Mouse (Mus musculus): ENCODE data around the gene Dnmt1.
"Not testable (repeated sequence)": the region's sequence is repeated elsewhere in the genome, so short reads cannot be mapped to it uniquely, and the experiment has no call there.

Gene Dnmt1

DNA sequence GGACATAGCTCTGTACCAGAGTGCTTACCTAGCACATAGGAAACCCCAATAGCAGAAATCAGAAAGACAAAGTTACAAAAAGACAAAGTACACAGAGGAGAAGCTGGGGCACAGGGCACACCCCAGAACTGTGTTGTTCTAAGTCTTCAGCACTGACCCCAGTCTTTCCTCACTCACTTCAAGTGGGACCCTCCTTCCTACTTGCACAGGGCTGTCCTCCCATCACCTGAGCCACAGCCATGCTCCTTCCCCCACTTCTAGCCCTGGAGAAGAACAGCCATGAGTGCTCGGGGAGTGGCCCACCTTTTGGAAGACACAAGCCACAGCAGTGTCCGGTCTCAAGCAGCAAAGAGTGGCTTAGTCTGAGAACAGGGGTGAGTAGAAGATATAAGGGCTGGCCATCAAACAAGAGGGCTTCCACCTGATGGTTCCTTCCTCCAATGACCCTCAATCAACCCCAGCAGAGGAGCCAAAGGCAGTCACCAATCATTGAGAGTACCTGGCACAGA is at the start of gene Dnmt1:
TSS of gene Dnmt1 (minus strand) at position 459 of the 509 bp plus-strand sequence.
- in situ Hi-C loops (cut with MboI; ENCODE audit: low sequenced_read_pairs) = no loop called here

DNA sequence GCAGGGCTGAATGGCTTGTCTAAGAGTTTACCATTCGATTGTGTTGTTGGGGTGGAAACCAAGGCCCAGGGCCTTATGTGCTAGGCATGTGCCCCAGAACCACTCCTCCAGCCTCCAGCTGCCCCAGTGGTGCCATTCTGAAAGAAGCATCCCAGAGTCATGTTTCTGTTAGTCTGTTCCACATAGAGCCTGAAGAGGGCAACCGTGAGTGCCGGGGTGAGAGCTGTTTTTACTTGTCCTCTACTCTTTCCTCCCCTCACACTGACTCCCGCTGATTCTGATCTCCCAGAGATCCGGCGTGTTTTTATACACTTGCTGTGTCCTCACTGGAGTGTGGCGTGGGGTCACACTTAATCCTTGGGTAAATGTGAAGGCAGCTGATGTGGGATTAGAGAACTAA is 48.3 kb upstream of the Dnmt1 start:
- in situ Hi-C loops (cut with MboI; ENCODE audit: low sequenced_read_pairs) = no loop called here

DNA sequence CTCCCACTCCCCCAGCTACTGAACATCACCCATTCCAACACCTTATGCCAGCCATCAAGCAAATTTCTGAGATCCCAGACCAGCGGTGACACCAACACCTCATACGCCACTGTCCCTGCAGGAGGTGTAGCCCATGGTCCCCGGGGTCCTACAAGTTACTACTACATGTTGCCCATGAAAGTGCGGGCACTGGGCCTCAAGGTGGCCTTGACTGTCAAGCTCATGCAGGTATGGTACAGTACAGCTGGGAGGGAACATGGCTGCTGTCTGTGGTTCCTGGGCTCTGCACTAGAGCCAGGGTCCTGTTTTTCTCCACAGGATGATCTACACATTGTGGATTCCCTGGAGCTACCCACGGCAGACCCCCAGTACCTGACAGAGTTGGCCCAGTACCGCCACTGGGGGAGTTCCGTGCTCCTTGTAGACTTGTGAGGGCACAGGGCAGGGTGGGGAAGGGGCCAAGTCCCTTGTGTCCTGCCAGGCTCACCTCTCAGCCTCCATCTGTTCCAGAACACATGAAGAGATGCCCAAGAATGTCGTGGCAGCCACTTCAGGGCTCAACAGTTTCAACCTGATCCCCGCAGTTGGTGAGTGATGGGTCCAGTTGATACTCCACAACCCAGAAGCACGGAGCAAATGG is 47.7 kb upstream of the Dnmt1 start:
- in situ Hi-C loops (cut with MboI; ENCODE audit: low sequenced_read_pairs) = no loop called here

DNA sequence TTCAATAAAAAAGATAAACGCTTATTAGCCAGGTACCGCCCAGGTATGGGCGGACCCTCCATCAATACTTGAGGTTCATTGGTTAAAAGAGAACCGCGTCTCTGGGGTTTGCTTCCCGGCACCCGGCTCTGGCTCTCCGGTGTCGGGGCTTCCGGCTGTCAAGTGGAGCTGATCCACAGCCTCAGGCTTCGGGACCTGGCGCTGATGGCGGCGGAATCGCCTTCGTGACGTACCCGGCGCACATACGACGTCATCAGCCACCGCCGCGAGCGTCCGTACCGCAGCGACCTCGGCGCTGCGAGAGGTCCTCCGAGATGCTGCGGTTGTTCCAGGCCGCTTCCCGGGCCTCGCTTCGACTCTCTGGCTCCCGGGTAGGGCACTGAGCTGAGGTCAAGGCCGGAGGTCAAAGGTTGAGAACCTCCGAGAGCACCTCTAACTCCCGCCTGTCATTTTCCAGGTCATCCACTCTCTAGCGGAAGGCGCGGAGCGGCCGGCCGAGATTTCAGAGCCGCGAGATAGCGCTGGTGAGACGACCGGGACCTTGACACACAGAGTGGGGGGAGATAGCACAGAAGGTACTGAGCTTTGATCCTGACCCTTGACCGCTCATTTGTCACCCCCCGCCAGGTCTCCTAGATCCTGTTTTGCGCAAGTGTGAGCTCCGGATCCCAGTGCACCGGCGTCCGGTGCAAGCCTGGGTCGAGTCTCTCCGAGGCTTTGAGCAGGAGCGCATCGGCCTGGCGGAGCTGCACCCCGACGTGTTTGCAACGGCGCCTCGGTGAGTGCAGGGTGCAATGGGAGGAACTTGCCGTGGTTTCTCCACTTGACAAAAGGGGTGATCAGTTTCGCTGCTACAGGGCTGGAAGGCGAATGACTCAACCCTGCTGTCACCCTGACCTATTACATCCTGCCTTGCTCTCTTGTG is 43.2 kb upstream of the Dnmt1 start, which contains the start of gene Mrpl4:
TSS of gene Mrpl4 (plus strand) at position 112 of the 925 bp plus-strand sequence.
- in situ Hi-C loops (cut with MboI; ENCODE audit: low sequenced_read_pairs) = loop anchor here (5.0 kb wide), 1 partner anchor 91 kb away; no protein-coding TSS in a partner anchor

DNA sequence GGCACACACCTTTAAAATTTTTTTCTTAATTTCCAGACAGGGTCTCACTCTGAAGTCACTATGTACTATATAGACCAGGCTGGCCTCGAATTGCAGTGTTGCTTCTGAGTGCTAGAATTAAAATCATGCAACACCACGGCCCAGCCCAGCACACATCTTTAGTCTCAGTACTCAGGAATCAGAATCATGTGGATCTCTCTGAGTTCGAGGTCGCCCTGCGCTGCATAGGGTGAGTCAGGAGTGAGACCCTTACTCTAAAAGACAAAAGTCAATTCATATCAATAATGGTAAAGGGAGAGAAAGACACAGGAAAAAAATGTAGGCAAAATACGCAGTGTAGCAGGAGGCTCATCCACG is 42.6 kb upstream of the Dnmt1 start:
- in situ Hi-C loops (cut with MboI; ENCODE audit: low sequenced_read_pairs) = loop anchor here (5.0 kb wide), 1 partner anchor 90 kb away; no protein-coding TSS in a partner anchor

DNA sequence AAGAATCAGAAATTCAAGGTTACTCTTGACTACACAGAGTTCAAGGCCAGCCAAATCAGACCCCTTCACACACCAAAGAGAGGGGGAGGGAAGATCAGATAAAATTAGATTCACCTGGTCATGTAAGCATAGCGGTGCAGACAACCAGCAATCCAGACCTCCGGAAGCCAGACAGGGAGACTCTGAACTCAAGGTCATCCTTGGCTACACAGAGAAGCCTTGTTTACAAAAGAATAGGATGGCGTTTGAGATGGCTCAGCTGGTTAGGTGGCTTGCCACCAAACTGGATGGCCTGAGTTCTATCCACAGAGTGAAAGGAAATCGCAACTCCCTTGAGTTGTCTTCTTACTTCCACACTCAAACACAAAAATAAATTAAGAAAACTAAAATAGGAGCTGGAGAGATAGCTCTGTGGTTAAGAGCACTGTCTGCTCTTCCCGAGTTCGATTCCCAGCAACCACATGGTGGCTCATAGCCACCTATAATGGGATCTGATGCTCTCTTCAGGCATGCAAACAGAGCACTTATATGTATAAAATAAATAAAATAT is 42.0 kb upstream of the Dnmt1 start:
- in situ Hi-C loops (cut with MboI; ENCODE audit: low sequenced_read_pairs) = loop anchor here (5.0 kb wide), 1 partner anchor 89 kb away; no protein-coding TSS in a partner anchor

DNA sequence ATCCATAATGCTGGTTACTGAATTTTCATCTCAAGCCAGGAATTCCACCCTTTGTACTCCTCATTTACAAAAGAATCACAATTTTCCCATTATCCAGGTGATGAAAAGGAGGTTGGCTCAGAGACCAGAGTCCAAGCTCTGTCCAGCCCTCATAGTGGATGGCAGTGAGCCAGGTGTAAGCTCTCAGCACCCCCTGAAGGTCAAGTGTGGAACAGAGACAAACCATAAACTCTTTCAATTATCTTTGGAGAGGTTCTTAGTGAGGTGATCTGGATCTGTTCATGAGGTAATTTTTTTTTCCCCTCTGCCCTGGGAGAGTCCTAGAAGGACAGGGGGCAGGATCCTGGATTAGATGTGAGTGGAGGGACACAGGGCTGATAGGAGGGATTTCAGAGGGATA is 41.1 kb upstream of the Dnmt1 start:
- in situ Hi-C loops (cut with MboI; ENCODE audit: low sequenced_read_pairs) = loop anchor here (5.0 kb wide), 1 partner anchor 89 kb away; no protein-coding TSS in a partner anchor

DNA sequence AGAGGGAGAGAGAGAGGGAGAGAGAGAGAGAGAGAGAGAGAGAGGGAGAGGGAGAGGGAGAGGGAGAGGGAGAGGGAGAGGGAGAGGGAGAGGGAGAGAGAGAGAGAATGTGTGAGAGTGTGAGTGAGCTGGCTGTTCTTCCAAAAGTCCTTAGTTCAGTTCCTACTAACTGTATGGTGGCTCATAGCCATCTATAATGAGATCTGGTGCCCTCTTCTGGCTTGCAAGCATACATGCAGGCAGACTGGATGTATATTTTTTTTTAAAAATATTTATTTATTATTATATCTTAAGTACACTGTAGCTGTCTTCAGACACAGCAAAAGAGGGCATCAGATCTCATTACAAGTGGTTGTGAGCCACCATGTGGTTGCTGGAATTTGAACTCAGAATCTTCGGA is 38.6 kb upstream of the Dnmt1 start:
- in situ Hi-C loops (cut with MboI; ENCODE audit: low sequenced_read_pairs) = not testable (repeated sequence)

DNA sequence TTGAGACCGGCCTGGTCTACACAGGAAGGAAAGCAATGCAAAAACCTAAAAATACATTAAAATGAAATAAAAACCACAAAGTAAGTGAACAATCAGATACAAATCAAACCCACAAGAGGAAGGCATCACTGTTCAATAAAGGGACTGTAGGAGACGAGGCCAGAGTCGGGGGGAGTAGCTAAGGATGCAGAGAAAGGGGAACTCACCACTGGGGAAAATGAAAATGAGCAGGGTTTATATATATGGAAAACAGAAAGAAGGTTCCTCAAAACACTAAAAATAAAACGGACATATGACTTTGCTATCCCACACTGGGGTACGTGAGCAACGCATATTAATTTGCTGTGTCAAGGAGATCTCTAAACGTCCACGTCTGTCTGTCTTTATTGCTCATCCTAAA is 37.4 kb upstream of the Dnmt1 start:
- in situ Hi-C loops (cut with MboI; ENCODE audit: low sequenced_read_pairs) = no loop called here

DNA sequence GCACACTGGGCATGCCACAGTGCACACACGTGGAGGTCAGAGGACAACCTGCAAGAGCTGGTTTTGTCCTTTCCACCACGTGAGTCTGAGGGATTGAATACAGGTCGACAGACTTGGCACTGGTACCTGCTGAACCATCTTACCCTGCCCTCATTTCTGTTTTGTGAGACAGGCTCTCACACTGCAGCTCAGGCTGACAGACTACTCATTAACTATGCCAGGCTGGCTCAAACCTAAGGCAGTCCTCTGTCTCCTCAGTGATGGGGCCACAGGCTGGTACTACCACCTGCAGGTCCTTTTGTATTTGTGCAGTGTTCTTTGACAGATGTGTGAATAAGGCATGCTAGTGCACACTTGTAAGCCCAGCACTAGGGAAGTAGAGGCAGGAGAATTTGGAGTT is 35.4 kb upstream of the Dnmt1 start:
- in situ Hi-C loops (cut with MboI; ENCODE audit: low sequenced_read_pairs) = no loop called here

DNA sequence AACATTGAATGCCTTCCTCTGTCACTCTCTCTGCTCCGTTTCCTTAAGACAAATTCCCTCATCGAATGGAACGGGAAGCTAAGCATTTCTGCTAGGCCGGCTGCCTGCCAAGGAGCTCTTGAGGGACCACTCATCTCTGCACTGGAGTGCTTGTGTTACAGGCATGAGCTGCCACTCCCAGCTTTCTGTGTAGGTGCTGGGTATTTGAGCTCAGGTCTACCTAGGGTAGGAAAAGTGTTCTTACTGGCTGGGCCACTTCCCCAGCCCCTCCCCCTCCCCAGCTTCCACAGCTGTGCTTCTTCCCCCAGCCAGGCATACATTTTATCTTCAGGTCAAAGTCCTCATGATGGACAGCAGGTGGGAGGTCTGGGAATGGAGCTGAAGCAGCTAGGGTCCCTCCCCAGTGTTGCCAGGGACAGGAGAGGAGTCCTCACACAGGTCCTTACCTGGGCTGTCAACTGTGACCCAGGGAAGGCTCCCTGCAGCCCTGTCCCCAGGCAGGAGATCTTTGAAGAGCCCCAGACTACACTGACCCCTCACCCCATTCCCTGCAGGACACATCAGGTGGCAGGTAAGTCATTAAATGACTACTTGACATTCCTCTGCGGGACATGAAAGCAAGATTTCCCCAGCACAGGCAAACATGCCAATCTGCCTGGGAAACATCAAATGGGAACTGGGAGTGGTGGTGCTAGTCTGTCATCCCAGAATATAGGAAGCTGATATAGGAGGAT is 33.6 kb upstream of the Dnmt1 start:
- in situ Hi-C loops (cut with MboI; ENCODE audit: low sequenced_read_pairs) = no loop called here

DNA sequence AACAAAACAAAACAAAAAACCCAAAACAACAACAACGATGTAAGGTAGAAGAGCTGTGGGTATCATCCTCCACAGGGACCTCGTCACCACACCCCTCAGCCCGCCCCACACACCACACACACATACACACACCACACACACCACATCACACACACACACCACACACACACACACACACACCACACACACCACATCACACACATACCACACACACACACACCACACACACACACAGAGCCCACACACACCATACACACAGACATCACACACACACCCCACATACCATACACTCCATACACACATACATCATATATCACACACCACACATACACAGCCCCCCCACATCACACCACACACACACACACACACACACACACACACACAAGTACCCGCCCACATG is 31.9 kb upstream of the Dnmt1 start:
- in situ Hi-C loops (cut with MboI; ENCODE audit: low sequenced_read_pairs) = no loop called here

DNA sequence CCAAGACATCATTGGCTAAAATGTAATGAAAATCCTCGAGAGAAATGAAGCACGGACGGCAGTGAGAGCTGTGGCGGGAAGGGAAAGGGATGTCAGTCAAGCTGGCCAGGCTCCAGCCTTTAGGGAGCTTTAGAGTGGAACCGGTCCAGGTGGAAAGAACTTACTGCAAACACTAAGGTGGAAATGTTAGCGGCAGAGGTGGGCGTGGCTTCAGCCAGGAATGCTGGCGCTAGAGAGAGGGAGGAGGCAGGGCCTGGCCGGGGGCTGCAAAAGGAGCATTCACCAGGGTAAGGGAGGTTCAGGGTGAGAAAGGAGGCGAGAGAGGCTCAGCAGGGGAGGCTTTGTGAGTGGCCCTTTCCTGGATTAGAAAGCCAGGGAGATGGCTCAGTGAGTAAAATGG is 31.2 kb upstream of the Dnmt1 start:
- in situ Hi-C loops (cut with MboI; ENCODE audit: low sequenced_read_pairs) = no loop called here

DNA sequence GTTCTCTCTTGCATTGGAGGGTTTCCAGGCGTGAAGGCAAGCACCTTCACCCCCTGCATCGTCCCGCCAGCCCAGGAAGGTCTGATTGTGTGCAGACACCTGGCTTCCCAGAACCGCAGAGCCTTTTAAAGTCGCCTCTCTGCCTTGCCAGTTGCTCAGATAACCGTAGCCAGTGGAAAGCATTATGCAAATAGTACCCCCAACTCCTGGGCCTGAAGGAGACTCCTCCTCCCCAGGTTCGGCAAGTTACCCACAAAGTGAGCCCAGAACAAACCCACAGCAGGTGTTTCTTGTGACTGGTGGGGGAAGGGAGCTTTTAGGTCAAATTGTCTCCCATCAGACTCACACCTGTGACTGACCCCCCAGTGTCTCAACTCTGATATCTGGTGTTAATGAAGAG is 28.3 kb upstream of the Dnmt1 start:
- in situ Hi-C loops (cut with MboI; ENCODE audit: low sequenced_read_pairs) = no loop called here

DNA sequence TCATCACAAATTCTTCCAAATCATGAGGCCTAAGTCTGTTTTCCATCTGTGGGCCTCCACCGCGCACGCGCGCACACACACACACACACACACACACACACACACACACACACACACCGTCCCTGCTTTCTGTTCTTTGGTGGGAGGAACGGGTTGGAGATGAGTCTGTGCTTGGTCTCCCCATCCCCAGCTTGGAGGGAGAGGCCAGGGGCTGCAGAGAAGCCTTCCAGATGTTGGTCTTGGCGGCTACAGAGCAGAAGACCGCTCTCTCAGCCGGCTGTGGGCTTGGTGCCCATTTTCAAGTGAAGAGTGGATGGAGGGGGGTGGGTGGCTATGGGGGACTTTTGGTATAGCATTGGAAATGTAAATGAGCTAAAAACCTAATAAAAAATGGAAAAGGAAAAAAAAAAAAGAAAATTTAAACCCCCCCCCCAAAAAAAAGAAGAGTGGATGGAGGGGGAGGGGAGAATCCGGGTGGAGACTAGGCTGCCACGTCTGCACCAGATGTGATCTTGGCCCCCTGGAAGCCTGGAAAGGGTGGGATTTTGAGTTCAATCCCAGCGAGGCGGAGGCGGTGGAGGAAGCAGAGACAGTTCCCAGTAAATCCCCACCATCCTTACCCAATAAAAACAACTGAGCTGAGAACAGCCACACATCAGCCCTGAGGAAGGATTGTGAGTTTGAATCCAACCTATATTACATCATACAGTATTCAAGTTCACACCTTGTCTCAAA is 27.4 kb upstream of the Dnmt1 start:
- in situ Hi-C loops (cut with MboI; ENCODE audit: low sequenced_read_pairs) = no loop called here

DNA sequence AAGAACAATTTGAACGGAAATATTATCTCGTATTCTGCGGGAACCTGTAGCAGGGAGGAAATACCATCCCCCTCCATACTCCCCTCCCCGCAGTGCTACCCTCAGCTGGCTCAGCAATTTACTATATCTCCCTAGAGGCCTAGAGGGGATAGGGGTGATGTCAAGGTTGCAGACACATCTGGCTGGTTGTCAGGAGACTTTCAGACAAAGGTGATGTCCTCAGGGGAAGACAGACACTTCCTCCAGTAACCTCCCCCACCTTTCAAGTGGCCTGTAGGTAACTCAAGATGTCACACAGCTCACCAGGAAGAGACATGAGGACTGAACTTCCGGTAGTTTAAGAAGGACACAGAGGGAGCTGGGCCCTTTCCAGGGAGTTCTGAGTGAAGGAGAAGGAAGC is 23.5 kb upstream of the Dnmt1 start:
- in situ Hi-C loops (cut with MboI; ENCODE audit: low sequenced_read_pairs) = no loop called here

DNA sequence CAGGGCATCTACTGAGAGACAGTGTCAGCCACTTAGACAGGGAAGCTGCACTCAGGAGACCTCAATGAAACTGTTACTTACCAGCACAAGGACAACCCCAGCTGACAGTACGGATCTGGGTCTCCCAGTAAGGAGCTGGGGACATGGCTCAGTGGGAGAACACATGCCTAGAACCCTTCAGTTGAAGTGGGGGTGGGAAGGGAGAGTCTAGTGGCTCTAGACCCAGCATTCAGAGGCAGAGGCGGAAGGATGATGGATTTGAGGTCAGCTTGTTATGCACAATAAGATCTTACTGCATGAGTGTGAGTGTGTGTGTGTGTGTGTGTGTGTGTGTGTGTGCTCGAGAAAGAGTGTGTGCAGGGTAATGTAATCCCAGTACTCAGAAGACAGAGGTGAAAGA is 22.5 kb upstream of the Dnmt1 start:
- in situ Hi-C loops (cut with MboI; ENCODE audit: low sequenced_read_pairs) = no loop called here

DNA sequence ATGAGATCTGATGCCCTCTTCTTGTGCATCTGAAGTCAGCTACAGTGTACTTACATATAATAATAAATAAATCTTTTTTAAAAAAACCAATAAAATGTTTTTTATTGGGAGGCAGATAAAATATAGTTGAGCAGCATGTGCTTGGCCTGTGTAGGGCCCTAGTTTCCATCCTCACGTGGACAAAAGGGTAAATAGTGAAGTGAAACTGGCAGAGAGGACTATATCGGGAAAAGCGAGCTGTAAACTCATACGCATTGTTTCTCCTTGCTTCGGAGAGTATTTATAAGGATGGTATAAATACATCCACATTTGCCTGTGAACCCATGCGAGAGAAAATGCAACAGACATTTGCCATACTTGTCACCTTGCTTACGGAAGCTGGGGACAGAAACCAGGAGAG is 20.1 kb upstream of the Dnmt1 start:
- in situ Hi-C loops (cut with MboI; ENCODE audit: low sequenced_read_pairs) = no loop called here

DNA sequence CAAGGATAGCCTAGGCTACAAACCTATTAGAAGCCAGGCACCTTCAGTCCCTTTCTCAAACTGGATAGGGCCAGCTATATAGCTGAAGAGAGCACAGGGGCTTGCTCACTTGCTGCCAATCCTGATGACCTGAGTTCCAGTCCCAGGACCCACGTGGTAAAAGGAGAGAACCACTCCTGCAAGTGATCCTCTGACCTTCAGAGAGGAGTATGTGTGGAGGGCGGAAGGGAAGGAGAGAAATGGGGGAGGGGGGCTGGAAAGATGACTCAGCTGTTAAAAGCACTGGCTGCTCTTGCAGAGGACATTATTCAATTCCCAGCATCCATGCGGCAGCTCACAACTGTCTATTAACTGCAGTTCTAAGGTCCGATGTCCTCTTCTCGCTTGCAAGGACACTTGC is 19.5 kb upstream of the Dnmt1 start:
- in situ Hi-C loops (cut with MboI; ENCODE audit: low sequenced_read_pairs) = no loop called here

DNA sequence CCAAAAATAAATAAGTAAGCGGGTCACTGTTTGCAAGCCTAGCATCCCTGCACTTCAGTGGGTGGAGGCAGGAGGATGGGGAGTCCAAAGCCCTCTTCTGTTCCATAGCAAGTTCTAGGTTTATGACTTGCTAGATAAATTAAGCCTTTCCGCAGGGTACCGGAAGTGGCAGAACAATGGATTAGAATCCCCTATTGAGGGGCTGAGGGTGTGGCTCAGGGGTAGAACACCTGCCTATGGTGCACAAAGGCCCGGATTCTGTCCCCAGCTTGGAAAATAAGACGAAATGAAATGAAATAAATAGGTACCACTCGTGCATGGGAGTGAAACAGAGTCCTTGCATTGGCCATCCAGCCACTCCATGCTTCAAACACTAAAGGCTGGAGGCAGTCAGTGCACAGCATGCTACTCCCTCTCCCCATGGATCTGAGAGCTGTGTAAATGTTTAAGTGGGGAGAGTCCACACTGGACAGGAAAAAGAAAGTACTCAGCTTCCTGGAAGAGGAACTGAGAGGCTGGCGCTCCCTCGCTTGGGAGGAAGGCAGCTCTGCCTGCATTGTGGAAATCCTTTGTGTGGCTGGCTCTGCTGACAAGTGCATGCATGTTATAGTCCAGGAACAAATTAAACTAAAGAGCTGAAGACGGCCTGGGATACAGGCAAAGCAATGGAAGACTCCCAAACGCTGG is 18.9 kb upstream of the Dnmt1 start:
- in situ Hi-C loops (cut with MboI; ENCODE audit: low sequenced_read_pairs) = no loop called here

All from CH12F3 (cell line).